Mouse (Mus musculus): ENCODE results near the gene Wnt5b. TPM values are rescaled to one million over a fixed set of nuclear protein-coding genes. Genes with fewer than 3 reads are reported as not detected.

The Wnt5b gene
- polyA plus RNA-seq (2015; fragmentation: Nextera tagmentation; extraction: Ambion mirVana) = 15.8 and 16.2 TPM in 2 replicates

GRCm38 (mm10) chr6:119543803-119544517 lies at the start of gene Wnt5b:
Gene Wnt5b (minus strand): TSS chr6:119544347.
- H3K4me3 ChIP-seq = peak within 1 kb of the TSS; percentile 65
- H3K27me3 ChIP-seq = peaks cover 9% of the 10 kb centered on the region
- no peak within 1 kb of the TSS for H3K27ac ChIP-seq
- peak; percentile 84 for ATAC-seq (ENCODE audit: low FRiP score, low read depth)
- under 1% methylated on average over 96 of the region's 120 CpGs for WGBS
- H3K4me1 ChIP-seq = peaks cover 38% of the 10 kb centered on the region
- peak within 1 kb of the TSS; percentile 87 for H3K4me2 ChIP-seq (replicated peaks)
- no peaks in the 10 kb centered on the region for H3K36me3 ChIP-seq
- H3K9ac ChIP-seq = peak within 1 kb of the TSS; percentile 85
- no peaks in the 10 kb centered on the region for H3K9me3 ChIP-seq

- no peak for ATAC-seq (ENCODE audit: low FRiP score, low read depth)
- no peaks in the 10 kb centered on the region for H3K27me3 ChIP-seq
- WGBS = 98% methylated on average over 2 of the region's 2 CpGs
- H3K27ac ChIP-seq = no peak overlapping the region
- H3K4me2 ChIP-seq (replicated peaks) = no peak overlapping the region
- H3K4me3 ChIP-seq = no peak overlapping the region
- no peaks in the 10 kb centered on the region for H3K9me3 ChIP-seq
- H3K4me1 ChIP-seq = peaks cover 4% of the 10 kb centered on the region
- H3K36me3 ChIP-seq = peaks cover 12% of the 10 kb centered on the region
- H3K9ac ChIP-seq = no peak overlapping the region
Observed at GRCm38 (mm10) chr6:119590872-119591271, 46.7 kb upstream of the Wnt5b start.

- Histone ChIP-seq H3K27me3 (no peaks in the 10 kb centered on the region), H3K27ac (no peak overlapping the region)
- WGBS = 83% methylated on average over 2 of the region's 2 CpGs
Observed at GRCm38 (mm10) chr6:119587897-119588296, 43.8 kb upstream of the Wnt5b start.

GRCm38 (mm10) chr6:119587454-119587853 lies 43.3 kb upstream of the Wnt5b start:
- no peak overlapping the region for H3K9ac ChIP-seq
- H3K9me3 ChIP-seq = no peaks in the 10 kb centered on the region
- ATAC-seq (ENCODE audit: low FRiP score, low read depth) = no peak
- H3K4me3 ChIP-seq = no peak overlapping the region
- no peaks in the 10 kb centered on the region for H3K27me3 ChIP-seq
- H3K4me2 ChIP-seq (replicated peaks) = no peak overlapping the region
- H3K4me1 ChIP-seq = peaks cover 26% of the 10 kb centered on the region
- H3K36me3 ChIP-seq = peaks cover 12% of the 10 kb centered on the region
- no peak overlapping the region for H3K27ac ChIP-seq

More at GRCm38 (mm10) chr6:119587897-119588296, 43.8 kb upstream of the Wnt5b start:
- no peaks in the 10 kb centered on the region for H3K9me3 ChIP-seq
- no peak overlapping the region for H3K4me2 ChIP-seq (replicated peaks)
- H3K4me1 ChIP-seq = peaks cover 26% of the 10 kb centered on the region
- no peak overlapping the region for H3K4me3 ChIP-seq
- no peak overlapping the region for H3K9ac ChIP-seq
- no peak for ATAC-seq (ENCODE audit: low FRiP score, low read depth)
- H3K36me3 ChIP-seq = peaks cover 12% of the 10 kb centered on the region

GRCm38 (mm10) chr6:119585652-119586375 lies 41.7 kb upstream of the Wnt5b start:
- no peaks in the 10 kb centered on the region for H3K9me3 ChIP-seq
- peaks cover 26% of the 10 kb centered on the region for H3K4me1 ChIP-seq
- H3K4me2 ChIP-seq (replicated peaks) = no peak overlapping the region
- H3K9ac ChIP-seq = no peak overlapping the region
- WGBS = 73% methylated on average over 5 of the region's 5 CpGs
- no peak overlapping the region for H3K4me3 ChIP-seq
- H3K36me3 ChIP-seq = peaks cover 1% of the 10 kb centered on the region
- H3K27me3 ChIP-seq = no peaks in the 10 kb centered on the region
- no peak overlapping the region for H3K27ac ChIP-seq
- ATAC-seq (ENCODE audit: low FRiP score, low read depth) = no peak

- H3K27ac ChIP-seq = no peak overlapping the region
- H3K9ac ChIP-seq = no peak overlapping the region
- H3K4me2 ChIP-seq (replicated peaks) = no peak overlapping the region
- no peak overlapping the region for H3K4me3 ChIP-seq
- no peaks in the 10 kb centered on the region for H3K27me3 ChIP-seq
- no peaks in the 10 kb centered on the region for H3K9me3 ChIP-seq
- no peaks in the 10 kb centered on the region for H3K36me3 ChIP-seq
- peaks cover 26% of the 10 kb centered on the region for H3K4me1 ChIP-seq
- ATAC-seq (ENCODE audit: low FRiP score, low read depth) = no peak
- WGBS = 18% methylated on average over 1 of the region's 1 CpGs
Observed at GRCm38 (mm10) chr6:119584061-119584460, 39.9 kb upstream of the Wnt5b start.

- Histone ChIP-seq H3K4me3 (no peak overlapping the region), H3K27ac (no peak overlapping the region), H3K4me1 (peaks cover 35% of the 10 kb centered on the region), H3K9ac (no peak overlapping the region), H3K9me3 (no peaks in the 10 kb centered on the region), H3K4me2 (replicated peaks) (no peak overlapping the region), H3K36me3 (no peaks in the 10 kb centered on the region), H3K27me3 (no peaks in the 10 kb centered on the region)
- no peak for ATAC-seq (ENCODE audit: low FRiP score, low read depth)
- WGBS = 83% methylated on average over 5 of the region's 5 CpGs
Observed at GRCm38 (mm10) chr6:119583165-119583564, 39.0 kb upstream of the Wnt5b start.

GRCm38 (mm10) chr6:119576706-119577105 lies 32.6 kb upstream of the Wnt5b start:
- no peak for ATAC-seq (ENCODE audit: low FRiP score, low read depth)
- H3K4me3 ChIP-seq = no peak overlapping the region
- WGBS = 75% methylated on average over 4 of the region's 4 CpGs

GRCm38 (mm10) chr6:119575331-119575730 lies 31.2 kb upstream of the Wnt5b start:
- no peak overlapping the region for H3K9ac ChIP-seq
- peaks cover 42% of the 10 kb centered on the region for H3K36me3 ChIP-seq
- WGBS = 90% methylated on average over 12 of the region's 12 CpGs
- H3K27ac ChIP-seq = no peak overlapping the region
- ATAC-seq (ENCODE audit: low FRiP score, low read depth) = no peak
- no peak overlapping the region for H3K4me2 ChIP-seq (replicated peaks)
- no peak overlapping the region for H3K4me3 ChIP-seq
- no peaks in the 10 kb centered on the region for H3K9me3 ChIP-seq
- H3K27me3 ChIP-seq = no peaks in the 10 kb centered on the region
- H3K4me1 ChIP-seq = peaks cover 20% of the 10 kb centered on the region

More at GRCm38 (mm10) chr6:119576706-119577105, 32.6 kb upstream of the Wnt5b start:
- H3K4me1 ChIP-seq = peaks cover 14% of the 10 kb centered on the region
- no peak overlapping the region for H3K27ac ChIP-seq
- H3K4me2 ChIP-seq (replicated peaks) = no peak overlapping the region
- peaks cover 40% of the 10 kb centered on the region for H3K36me3 ChIP-seq
- H3K9ac ChIP-seq = no peak overlapping the region
- no peaks in the 10 kb centered on the region for H3K9me3 ChIP-seq
- no peaks in the 10 kb centered on the region for H3K27me3 ChIP-seq

GRCm38 (mm10) chr6:119572296-119572695 lies 28.1 kb upstream of the Wnt5b start:
- Histone ChIP-seq H3K4me1 (peaks cover 11% of the 10 kb centered on the region), H3K4me2 (replicated peaks) (no peak overlapping the region), H3K27ac (no peak overlapping the region), H3K4me3 (no peak overlapping the region), H3K36me3 (peaks cover 47% of the 10 kb centered on the region), H3K27me3 (no peaks in the 10 kb centered on the region), H3K9ac (no peak overlapping the region), H3K9me3 (no peaks in the 10 kb centered on the region)
- no peak for ATAC-seq (ENCODE audit: low FRiP score, low read depth)
- WGBS = 81% methylated on average over 7 of the region's 7 CpGs

- Histone ChIP-seq H3K9me3 (no peaks in the 10 kb centered on the region), H3K36me3 (peaks cover 47% of the 10 kb centered on the region)
- WGBS = 67% methylated on average over 4 of the region's 4 CpGs
Observed at GRCm38 (mm10) chr6:119570797-119571196, 26.6 kb upstream of the Wnt5b start.

GRCm38 (mm10) chr6:119568339-119568738 lies 24.2 kb upstream of the Wnt5b start:
- WGBS = 78% methylated on average over 2 of the region's 2 CpGs
- no peak for ATAC-seq (ENCODE audit: low FRiP score, low read depth)

More at GRCm38 (mm10) chr6:119570797-119571196, 26.6 kb upstream of the Wnt5b start:
- H3K27me3 ChIP-seq = no peaks in the 10 kb centered on the region
- H3K9ac ChIP-seq = no peak overlapping the region
- peaks cover 20% of the 10 kb centered on the region for H3K4me1 ChIP-seq
- no peak overlapping the region for H3K4me2 ChIP-seq (replicated peaks)
- no peak for ATAC-seq (ENCODE audit: low FRiP score, low read depth)
- H3K27ac ChIP-seq = no peak overlapping the region
- no peak overlapping the region for H3K4me3 ChIP-seq

More at GRCm38 (mm10) chr6:119568339-119568738, 24.2 kb upstream of the Wnt5b start:
- Histone ChIP-seq H3K9me3 (0 out of 2 replicates have a peak, but pooled peaks cover 4% of the 10 kb centered on the region), H3K27ac (no peak overlapping the region), H3K4me1 (peaks cover 32% of the 10 kb centered on the region), H3K4me2 (replicated peaks) (no peak overlapping the region), H3K9ac (no peak overlapping the region), H3K36me3 (peaks cover 26% of the 10 kb centered on the region), H3K27me3 (no peaks in the 10 kb centered on the region), H3K4me3 (no peak overlapping the region)
